Mouse (Mus musculus): ENCODE measurements at regions not wholly inside any gene's neighbourhood (a gene's known extent, or its start where the extent isn't known, plus 50 kb on each side); places are given as distances from the start of the nearest gene placed in this dataset.

- Histone ChIP-seq H3K79me2 (replicated peaks; ENCODE audit: control insufficient read depth, insufficient read depth, low read length) (no peaks in the 10 kb centered on the region), H3K4me3 (no peak overlapping the region), H3K27ac (no peak overlapping the region), H3K4me1 (ENCODE audit: control insufficient read depth, insufficient read depth, low read length) (no peaks in the 10 kb centered on the region), H3K27me3 (ENCODE audit: control insufficient read depth, insufficient read depth, low read length) (peaks cover 2% of the 10 kb centered on the region; the same call in 1 of the 2 replicates), H3K9ac (ENCODE audit: low read depth, low read length) (no peak overlapping the region), H3K36me3 (ENCODE audit: control insufficient read depth, insufficient read depth, low read length) (no peaks in the 10 kb centered on the region)
- DNase-seq = no peak
- WGBS = 84% methylated on average over 9 of the region's 9 CpGs
- intact Hi-C loops (cut with DNase I) = no loop called here
- TF ChIP-seq POLR2A (IDR thresholded peaks at IDR 0.05; ENCODE audit: insufficient read depth, low read depth, low read length) (no peak), CTCF (IDR thresholded peaks at IDR 0.05) (no peak), EP300 (IDR thresholded peaks at IDR 0.05; ENCODE audit: insufficient read depth, low read depth, low read length) (no peak)
Observed at GRCm38 (mm10) chr4:148723208-148723607, 80.1 kb downstream of the Gm572 start.

DNA sequence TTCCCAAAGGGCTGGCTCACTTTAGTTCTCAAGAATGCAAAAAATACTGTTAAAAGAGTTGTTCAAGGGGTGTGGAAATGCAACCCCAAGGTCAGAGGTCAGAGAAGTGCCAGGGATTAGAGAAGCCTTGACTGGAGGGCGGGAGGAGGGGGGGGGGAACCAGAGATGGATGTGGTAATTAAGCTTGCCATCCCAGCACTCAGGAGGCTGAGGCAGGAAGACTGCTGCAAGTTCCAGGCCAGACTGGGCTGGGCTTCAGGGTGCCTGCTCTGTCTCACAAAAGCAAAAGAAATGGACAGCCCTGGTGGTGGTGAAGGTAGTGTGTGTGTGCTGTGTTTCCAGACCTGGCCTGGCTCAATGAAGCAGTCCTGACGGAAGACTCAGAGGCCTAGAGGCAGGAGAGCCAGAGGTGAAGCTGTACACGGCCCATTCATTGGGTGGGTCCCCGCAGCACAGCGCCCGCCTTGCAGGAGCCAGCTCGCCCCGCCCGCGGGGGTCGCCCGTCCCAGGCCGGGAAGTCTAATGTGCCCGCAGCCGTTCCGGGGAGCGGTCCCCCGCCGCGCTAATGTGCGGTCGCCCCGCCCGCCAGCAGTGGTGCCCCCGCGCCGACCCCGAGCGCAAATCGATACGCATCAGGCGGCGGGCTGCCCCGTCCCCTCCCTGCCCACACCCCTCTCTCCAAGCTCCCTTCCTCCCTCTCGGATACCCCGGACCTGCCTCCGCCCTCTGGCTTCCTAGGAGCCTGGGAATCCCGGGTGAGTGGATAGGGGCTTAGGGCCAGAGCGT lies 80.1 kb upstream of the Casz1 start:
- Histone ChIP-seq H3K4me3 (no peak overlapping the region), H3K79me2 (replicated peaks; ENCODE audit: control insufficient read depth, insufficient read depth, low read length) (no peaks in the 10 kb centered on the region), H3K36me3 (ENCODE audit: control insufficient read depth, insufficient read depth, low read length) (no peaks in the 10 kb centered on the region), H3K27me3 (ENCODE audit: control insufficient read depth, insufficient read depth, low read length) (peaks cover 2% of the 10 kb centered on the region; the same call in 1 of the 2 replicates), H3K9ac (ENCODE audit: low read depth, low read length) (no peak overlapping the region), H3K27ac (no peak overlapping the region), H3K4me1 (ENCODE audit: control insufficient read depth, insufficient read depth, low read length) (no peaks in the 10 kb centered on the region)
- 17% methylated on average over 39 of the region's 39 CpGs for WGBS
- TF ChIP-seq EP300 (IDR thresholded peaks at IDR 0.05; ENCODE audit: insufficient read depth, low read depth, low read length) = no peak
- intact Hi-C loops (cut with DNase I) = no loop called here
- DNase-seq = no peak

DNA sequence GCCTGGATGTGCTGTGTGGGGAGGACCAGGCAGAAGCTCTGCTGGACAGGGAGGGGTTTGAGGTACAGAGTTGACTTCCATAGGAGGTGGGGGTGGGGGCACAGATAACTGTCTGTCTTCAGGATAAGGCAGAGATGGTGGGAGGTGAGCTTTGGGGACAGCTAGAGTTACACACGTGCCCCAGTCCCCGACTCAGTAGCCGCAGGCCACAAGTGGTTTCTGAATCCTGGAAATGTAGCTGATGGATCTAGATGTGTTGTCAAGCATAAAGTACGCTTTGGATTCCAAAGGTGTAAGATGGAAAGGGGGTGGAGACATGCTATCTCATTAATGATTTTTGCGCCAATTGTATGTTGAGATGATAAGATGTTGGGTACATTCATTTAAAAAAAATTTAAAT lies 75.4 kb upstream of the Casz1 start:
- Histone ChIP-seq H3K27ac (no peak overlapping the region), H3K36me3 (ENCODE audit: control insufficient read depth, insufficient read depth, low read length) (no peaks in the 10 kb centered on the region), H3K79me2 (replicated peaks; ENCODE audit: control insufficient read depth, insufficient read depth, low read length) (no peaks in the 10 kb centered on the region), H3K9ac (ENCODE audit: low read depth, low read length) (no peak overlapping the region), H3K27me3 (ENCODE audit: control insufficient read depth, insufficient read depth, low read length) (peaks cover 2% of the 10 kb centered on the region; the same call in 1 of the 2 replicates), H3K4me1 (ENCODE audit: control insufficient read depth, insufficient read depth, low read length) (no peaks in the 10 kb centered on the region), H3K4me3 (no peak overlapping the region)
- 91% methylated on average over 5 of the region's 5 CpGs for WGBS
- intact Hi-C loops (cut with DNase I) = no loop called here
- DNase-seq = no peak
- TF ChIP-seq EP300 (IDR thresholded peaks at IDR 0.05; ENCODE audit: insufficient read depth, low read depth, low read length) (no peak), CTCF (IDR thresholded peaks at IDR 0.05) (no peak), POLR2A (IDR thresholded peaks at IDR 0.05; ENCODE audit: insufficient read depth, low read depth, low read length) (no peak)

DNA sequence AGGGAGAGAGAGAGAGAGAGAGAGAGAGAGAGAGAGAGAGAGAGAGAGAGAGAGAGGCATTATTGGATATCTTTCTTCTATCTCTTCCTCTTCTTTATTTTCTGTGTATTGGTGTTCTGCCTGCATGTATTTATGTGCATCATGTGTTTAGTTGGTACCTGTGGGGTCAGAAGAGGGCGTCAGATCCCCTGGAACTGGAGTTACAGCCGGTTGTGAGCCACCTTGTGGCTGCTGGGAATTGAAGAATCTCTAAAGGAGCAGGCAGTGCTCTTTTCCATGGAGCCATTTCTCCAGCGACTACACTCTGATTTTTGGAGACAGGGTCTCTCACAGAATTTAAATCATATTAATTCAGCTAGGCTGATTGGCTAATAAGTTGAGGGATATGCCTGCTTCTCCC lies 72.6 kb upstream of the Casz1 start:
- TF ChIP-seq POLR2A (IDR thresholded peaks at IDR 0.05; ENCODE audit: insufficient read depth, low read depth, low read length) (no peak), CTCF (IDR thresholded peaks at IDR 0.05) (no peak), EP300 (IDR thresholded peaks at IDR 0.05; ENCODE audit: insufficient read depth, low read depth, low read length) (no peak)
- H3K27ac ChIP-seq = no peak overlapping the region
- no peak overlapping the region for H3K9ac ChIP-seq (ENCODE audit: low read depth, low read length)
- H3K4me3 ChIP-seq = no peak overlapping the region
- H3K36me3 ChIP-seq (ENCODE audit: control insufficient read depth, insufficient read depth, low read length) = no peaks in the 10 kb centered on the region
- intact Hi-C loops (cut with DNase I) = no loop called here
- H3K79me2 ChIP-seq (replicated peaks; ENCODE audit: control insufficient read depth, insufficient read depth, low read length) = no peaks in the 10 kb centered on the region
- H3K4me1 ChIP-seq (ENCODE audit: control insufficient read depth, insufficient read depth, low read length) = no peaks in the 10 kb centered on the region
- 78% methylated on average over 3 of the region's 3 CpGs for WGBS
- no peaks in the 10 kb centered on the region for H3K27me3 ChIP-seq (ENCODE audit: control insufficient read depth, insufficient read depth, low read length)
- DNase-seq = no peak

DNA sequence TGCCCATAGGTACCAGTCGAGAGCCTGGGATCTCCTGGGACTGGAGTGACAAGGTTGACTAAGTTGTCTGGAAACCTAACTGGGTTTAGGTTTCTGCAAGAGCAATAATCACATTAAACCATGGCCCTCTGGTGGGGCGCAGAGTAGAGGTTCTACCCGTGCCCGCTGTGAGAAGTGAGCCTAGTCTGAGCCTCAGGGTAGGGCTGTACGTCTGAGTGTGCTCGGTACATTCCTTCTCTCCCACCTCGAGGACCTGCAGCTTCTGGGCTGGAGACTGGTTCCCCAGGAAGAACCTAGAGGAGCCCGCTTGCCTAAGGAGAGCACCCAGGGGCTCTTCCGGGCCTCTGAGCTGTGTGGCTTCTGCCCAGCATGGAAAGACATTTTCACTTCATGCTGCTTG lies 70.2 kb upstream of the Casz1 start:
- TF ChIP-seq POLR2A (IDR thresholded peaks at IDR 0.05; ENCODE audit: insufficient read depth, low read depth, low read length) (no peak), EP300 (IDR thresholded peaks at IDR 0.05; ENCODE audit: insufficient read depth, low read depth, low read length) (no peak), CTCF (IDR thresholded peaks at IDR 0.05) (no peak)
- Histone ChIP-seq H3K9ac (ENCODE audit: low read depth, low read length) (no peak overlapping the region), H3K4me1 (ENCODE audit: control insufficient read depth, insufficient read depth, low read length) (no peaks in the 10 kb centered on the region), H3K36me3 (ENCODE audit: control insufficient read depth, insufficient read depth, low read length) (no peaks in the 10 kb centered on the region), H3K79me2 (replicated peaks; ENCODE audit: control insufficient read depth, insufficient read depth, low read length) (no peaks in the 10 kb centered on the region), H3K27me3 (ENCODE audit: control insufficient read depth, insufficient read depth, low read length) (no peaks in the 10 kb centered on the region), H3K4me3 (no peak overlapping the region), H3K27ac (no peak overlapping the region)
- intact Hi-C loops (cut with DNase I) = no loop called here
- DNase-seq = no peak
- WGBS = 87% methylated on average over 9 of the region's 9 CpGs

- Histone ChIP-seq H3K79me2 (replicated peaks; ENCODE audit: control insufficient read depth, insufficient read depth, low read length) (no peaks in the 10 kb centered on the region), H3K27ac (no peak overlapping the region), H3K4me3 (no peak overlapping the region), H3K36me3 (ENCODE audit: control insufficient read depth, insufficient read depth, low read length) (no peaks in the 10 kb centered on the region), H3K9ac (ENCODE audit: low read depth, low read length) (no peak overlapping the region), H3K4me1 (ENCODE audit: control insufficient read depth, insufficient read depth, low read length) (no peaks in the 10 kb centered on the region), H3K27me3 (ENCODE audit: control insufficient read depth, insufficient read depth, low read length) (no peaks in the 10 kb centered on the region)
- 51% methylated on average over 12 of the region's 12 CpGs for WGBS
- DNase-seq = no peak
- intact Hi-C loops (cut with DNase I) = no loop called here
- TF ChIP-seq CTCF (IDR thresholded peaks at IDR 0.05) (no peak), POLR2A (IDR thresholded peaks at IDR 0.05; ENCODE audit: insufficient read depth, low read depth, low read length) (no peak), EP300 (IDR thresholded peaks at IDR 0.05; ENCODE audit: insufficient read depth, low read depth, low read length) (no peak)
Observed at GRCm38 (mm10) chr4:148734547-148734946, 69.7 kb upstream of the Casz1 start.

All from heart, adult 2 months (tissue).